Comparison of ENCODE assay signal across 17 mouse cellular contexts in the genomic region with DNA sequence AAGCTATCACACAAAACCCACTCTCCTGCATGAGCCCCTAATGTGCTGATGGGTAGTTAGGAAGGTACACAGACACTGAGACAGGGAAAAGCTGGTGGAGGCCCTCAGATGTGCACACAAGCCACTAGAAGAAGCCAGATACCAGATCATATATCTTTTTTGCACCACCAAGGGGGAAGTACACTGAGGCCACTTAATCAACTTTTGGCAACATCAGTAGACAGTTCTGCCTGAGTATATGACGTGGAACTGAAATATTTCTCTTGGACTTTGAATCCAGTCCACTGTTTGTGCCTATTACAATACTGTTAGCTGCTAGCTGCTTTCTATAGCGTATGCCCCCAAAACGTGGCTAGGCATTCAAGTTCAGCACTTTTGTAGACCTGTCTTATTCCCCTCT.
A peak's percentile ranks its signal among the peaks of the same experiment; 100 is the strongest.
DNase-seq lines count a peak whose midpoint lies in the region; ATAC-seq lines count a peak whose summit lies in the region.
"Had no signal": no experiment of that assay in that cellular context is flagged by ENCODE, and none has a peak within 500 bp of the region (broad histone marks: within the 10 kb centered on the region; RNA-seq: fewer than 3 reads in every experiment).

No protein-coding gene starts in this region.

- no peak overlapping the region for H3K4me2 ChIP-seq in heart, embryonic 12.5 days
- no peak overlapping the region for H3K4me2 ChIP-seq in kidney, embryonic 15.5 days
- no peak overlapping the region for H3K4me2 ChIP-seq in lung, embryonic 15.5 days
- H3K4me2 ChIP-seq: embryonic facial prominence, embryonic 12.5 days; forebrain, embryonic 15.5 days; hindbrain, embryonic 15.5 days had no signal

- WGBS in heart, embryonic 12.5 days, result 77% methylated on average over 3 of the region's 3 CpGs
- 41% methylated on average over 3 of the region's 3 CpGs for WGBS in kidney, embryonic 15.5 days
- 58% methylated on average over 3 of the region's 3 CpGs for whole genome bisulfite sequencing in lung, embryonic 15.5 days

- H3K27me3 ChIP-seq in heart, embryonic 12.5 days (replicated peaks), result no peaks in the 10 kb centered on the region
- H3K27me3 ChIP-seq in kidney, embryonic 15.5 days, result no peaks in the 10 kb centered on the region
- no peaks in the 10 kb centered on the region for H3K27me3 ChIP-seq in lung, embryonic 15.5 days
- H3K27me3 ChIP-seq: forebrain, embryonic 15.5 days; hindbrain, embryonic 15.5 days had no signal

- DNase-seq in heart, adult 11 months, result no peak
- no peak for DNase-seq in kidney, adult 9 months
- no peak for DNase-seq in lung, adult 18-20 months
- DNase-seq in 3T3-L1 (ENCODE audit: low read depth, low spot score), result peak; percentile 56
- no peak for DNase-seq in T-cell, adult 2 months (ENCODE audit: low spot score)
- DNase-seq: adrenal gland, adult 8-10 months; cerebellum, adult 11-12 months; cerebellum, adult 9-10 months; cerebellum, postnatal 25 days; gastrocnemius, postnatal 36 days; heart, adult 18-20 months had no signal

- H3K36me3 ChIP-seq in heart, embryonic 12.5 days, result no peaks in the 10 kb centered on the region
- no peaks in the 10 kb centered on the region for H3K36me3 ChIP-seq in kidney, embryonic 15.5 days
- H3K36me3 ChIP-seq in lung, embryonic 15.5 days, result no peaks in the 10 kb centered on the region
- H3K36me3 ChIP-seq: embryonic facial prominence, embryonic 12.5 days; forebrain, embryonic 15.5 days; hindbrain, embryonic 15.5 days had no signal

- no peak for ATAC-seq in heart, embryonic 12.5 days (ENCODE audit: insufficient number of reproducible peaks, low FRiP score)
- ATAC-seq in kidney, embryonic 15.5 days (replicated peaks; ENCODE audit: low FRiP score), result no peak
- ATAC-seq in lung, embryonic 15.5 days (ENCODE audit: borderline replicate concordance, extremely low read depth, low FRiP score, low TSS enrichment), result no peak
- ATAC-seq: forebrain, embryonic 15.5 days had no signal

- H3K4me3 ChIP-seq in heart, embryonic 12.5 days, result no peak overlapping the region
- H3K4me3 ChIP-seq in kidney, embryonic 15.5 days (replicated peaks), result no peak overlapping the region
- no peak overlapping the region for H3K4me3 ChIP-seq in lung, embryonic 15.5 days
- H3K4me3 ChIP-seq: embryonic facial prominence, embryonic 12.5 days; forebrain, embryonic 15.5 days; hindbrain, embryonic 15.5 days had no signal

- H3K4me1 ChIP-seq in heart, embryonic 12.5 days (replicated peaks), result peaks cover 40% of the 10 kb centered on the region
- peaks cover 32% of the 10 kb centered on the region for H3K4me1 ChIP-seq in kidney, embryonic 15.5 days
- peaks cover 49% of the 10 kb centered on the region for H3K4me1 ChIP-seq in lung, embryonic 15.5 days
- H3K4me1 ChIP-seq: forebrain, embryonic 15.5 days had no signal

- H3K9ac ChIP-seq in heart, embryonic 12.5 days, result no peak overlapping the region
- H3K9ac ChIP-seq in kidney, embryonic 15.5 days, result no peak overlapping the region
- H3K9ac ChIP-seq in lung, embryonic 15.5 days, result no peak overlapping the region
- H3K9ac ChIP-seq: embryonic facial prominence, embryonic 12.5 days; forebrain, embryonic 15.5 days; hindbrain, embryonic 15.5 days had no signal

- peak overlapping the region; percentile 61; the same call in 1 of the 2 replicates for H3K27ac ChIP-seq in heart, embryonic 12.5 days (ENCODE audit: poor library complexity, severe bottlenecking)
- peak overlapping the region; percentile 61; the same call in 1 of the 2 replicates for H3K27ac ChIP-seq in kidney, embryonic 15.5 days
- peak overlapping the region; percentile 67; the same call in 1 of the 2 replicates for H3K27ac ChIP-seq in lung, embryonic 15.5 days
- H3K27ac ChIP-seq: embryonic facial prominence, embryonic 12.5 days; forebrain, embryonic 15.5 days; hindbrain, embryonic 15.5 days had no signal

- no peaks in the 10 kb centered on the region for H3K9me3 ChIP-seq in heart, embryonic 12.5 days (replicated peaks)
- H3K9me3 ChIP-seq in kidney, embryonic 15.5 days (replicated peaks), result no peaks in the 10 kb centered on the region
- no peaks in the 10 kb centered on the region for H3K9me3 ChIP-seq in lung, embryonic 15.5 days
- H3K9me3 ChIP-seq: embryonic facial prominence, embryonic 12.5 days; forebrain, embryonic 15.5 days; hindbrain, embryonic 15.5 days had no signal
